Mouse (Mus musculus) olfactory bulb, adult 2 months (tissue): ENCODE measurements around the gene Fggy.

Experiments used
- CTCF ChIP-seq: fragments of 200-500 bp; IDR thresholded peaks from 2 replicates; pipeline ENCODE4 v1.5.1; 2012; ENCODE audit warnings: low read depth, mild to moderate bottlenecking, low read length, moderate library complexity; ENCODE audit not compliant: insufficient read depth
- POLR2A ChIP-seq: fragments of 200-500 bp; IDR thresholded peaks from 2 replicates; pipeline ENCODE4 v1.6.1; 2012; ENCODE audit warnings: mild to moderate bottlenecking, low read depth, low read length, moderate library complexity; ENCODE audit not compliant: insufficient read depth

DNA sequence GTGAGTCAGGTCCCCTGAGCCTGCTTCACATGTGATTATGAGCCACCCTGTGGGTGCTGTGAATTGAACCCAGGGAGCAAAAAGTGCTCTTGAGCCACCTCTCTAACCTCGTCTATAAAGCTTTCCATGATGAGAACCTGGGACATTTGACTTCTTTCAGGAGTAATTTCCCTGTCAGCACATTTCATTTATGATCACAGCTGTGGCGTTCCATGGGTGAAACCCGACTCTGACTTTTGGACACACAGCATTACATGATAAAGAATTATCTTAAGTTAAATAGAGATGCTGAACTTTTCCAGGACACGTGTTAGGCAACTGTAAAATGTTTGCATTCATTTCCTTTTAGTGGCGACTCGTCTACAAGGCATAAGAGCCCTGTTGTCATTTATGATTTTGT lies 39.9 kb downstream of the Fggy start:
- no peak for TF ChIP-seq CTCF
- TF ChIP-seq POLR2A: no peak
